Mouse (Mus musculus) c-Kit-negative CD71-positive TER-119-positive erythroid progenitor cells, embryonic 14.5 days (primary cell): ENCODE results near the gene Ccl9.

ENCODE experiments used
- DNase-seq: peaks from one replicate; pipeline ENCODE4 v3.0.0-alpha.2; 2013; ENCODE audit warnings: low read depth, low spot score

Gene Ccl9

GRCm38 (mm10) chr11:83538705-83539314 lies 39.6 kb downstream of the Ccl9 start:
- no peak for DNase-seq

DNA sequence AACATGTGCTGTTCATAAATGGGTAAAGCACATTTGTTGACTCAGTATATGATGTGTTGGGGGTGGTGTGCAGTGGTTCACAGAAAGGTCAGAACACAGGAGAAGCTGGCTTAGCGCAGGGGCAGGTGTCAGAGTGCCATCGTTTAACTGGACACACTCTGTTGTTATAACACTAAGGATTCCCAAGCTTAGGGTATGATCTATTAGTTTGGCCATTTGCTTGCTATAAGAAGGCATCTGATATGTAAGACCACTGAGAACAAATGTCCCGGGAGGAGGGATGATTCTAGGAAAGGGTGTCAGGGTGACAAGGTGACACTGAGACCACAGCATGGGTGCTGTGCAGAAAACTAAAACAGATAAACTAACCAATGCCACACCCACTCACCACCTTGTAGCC lies 41.6 kb downstream of the Ccl9 start:
- DNase-seq = no peak

DNA sequence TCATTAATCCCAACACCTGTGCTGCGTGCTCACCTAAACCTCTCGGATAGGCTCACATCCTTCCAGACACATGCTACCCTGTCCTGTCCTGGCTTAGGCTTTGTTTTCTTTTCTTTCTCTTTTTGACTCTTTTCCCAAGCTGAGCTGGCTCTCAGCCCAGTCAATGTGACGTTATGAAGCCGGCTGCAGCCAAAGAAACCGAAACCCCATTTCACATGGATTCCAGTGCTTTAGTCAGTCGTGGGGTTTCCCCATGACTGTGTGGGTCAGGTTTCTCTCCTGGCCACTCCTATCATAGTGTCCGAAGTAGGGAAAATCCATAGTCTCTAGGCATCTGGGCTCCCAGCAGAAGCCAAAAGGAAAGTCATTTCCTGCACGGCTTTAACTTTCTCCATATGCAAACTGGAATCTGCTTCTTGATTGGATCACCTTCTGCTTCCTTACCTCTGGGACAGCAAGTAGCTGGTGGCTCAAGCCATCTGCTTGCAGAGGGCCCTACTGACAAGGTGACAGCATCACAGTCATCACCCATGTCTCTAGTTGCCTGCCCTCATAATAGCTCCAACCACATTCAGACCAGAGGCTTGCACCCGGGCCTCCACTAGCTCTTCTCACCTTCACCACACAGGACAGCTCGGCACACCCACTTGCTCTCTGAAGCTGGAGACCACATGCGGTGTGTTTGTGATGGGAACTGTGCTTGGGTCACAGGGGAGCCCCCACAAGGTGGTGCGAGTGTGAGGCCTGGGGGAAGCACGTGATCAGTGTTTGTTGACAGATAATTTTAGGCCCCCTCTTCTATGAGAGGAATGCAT lies 43.6 kb downstream of the Ccl9 start:
- DNase-seq = no peak

DNA sequence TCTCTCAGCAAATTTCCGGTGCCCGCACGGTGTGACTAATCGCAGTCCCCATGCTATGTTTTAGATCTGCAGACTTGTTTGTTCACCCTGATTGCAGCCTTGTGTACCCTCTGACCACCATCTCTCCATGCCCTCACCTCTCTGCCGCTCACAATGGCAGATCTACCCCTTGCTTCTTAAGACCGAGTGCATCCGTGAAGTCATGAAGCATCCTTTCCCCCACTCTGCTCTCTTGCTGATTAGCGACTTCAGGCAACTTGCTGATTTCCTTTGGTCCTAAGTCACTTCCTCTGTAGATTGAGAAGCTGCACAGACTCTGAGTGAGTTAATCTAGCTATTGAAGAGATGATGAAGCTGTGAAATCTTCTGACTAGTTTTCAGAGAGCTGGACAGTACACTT lies 44.3 kb downstream of the Ccl9 start:
- DNase-seq = no peak

DNA sequence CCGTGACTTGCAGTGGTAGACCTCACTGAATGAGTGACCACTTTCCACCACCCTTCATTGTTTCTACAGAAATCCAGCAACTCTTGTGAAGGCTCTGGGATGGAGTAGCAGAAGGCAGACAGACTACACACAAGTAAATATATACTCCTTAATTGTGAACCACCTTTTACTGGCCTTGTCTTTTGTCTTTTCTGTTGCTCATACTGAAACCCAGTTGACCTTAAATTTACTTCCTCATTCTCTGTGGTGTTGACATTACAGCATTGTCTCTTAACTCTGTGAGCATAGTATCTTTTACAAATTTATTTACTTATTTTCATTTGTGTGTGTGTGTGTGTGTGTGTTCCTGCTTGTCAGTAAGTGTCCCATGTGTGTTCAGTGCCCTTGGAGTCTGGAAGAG lies 45.2 kb downstream of the Ccl9 start:
- DNase-seq = no peak

GRCm38 (mm10) chr11:83530360-83530759 lies 48.1 kb downstream of the Ccl9 start, which contains the start of gene Ccl5:
Gene Ccl5, minus strand, starts transcription at chr11:83530518.
- DNase-seq = no peak

DNA sequence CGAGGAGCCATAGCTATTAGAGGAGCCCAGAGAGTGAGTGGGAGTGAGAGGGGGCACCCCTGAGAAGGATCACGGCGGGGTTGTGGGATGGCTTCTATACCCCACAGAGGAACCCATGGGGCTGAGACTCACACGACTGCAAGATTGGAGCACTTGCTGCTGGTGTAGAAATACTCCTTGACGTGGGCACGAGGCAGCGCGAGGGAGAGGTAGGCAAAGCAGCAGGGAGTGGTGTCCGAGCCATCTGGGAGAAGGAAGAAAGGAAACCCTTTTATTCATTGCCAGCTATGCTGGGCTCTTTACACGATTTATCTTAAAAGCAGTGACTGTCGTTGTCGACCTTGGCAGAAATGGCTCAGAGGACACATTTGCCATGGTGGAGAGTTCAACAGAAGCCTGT lies 49.4 kb downstream of the Ccl9 start:
- DNase-seq = no peak
